Mouse (Mus musculus): ENCODE results near the gene Foxred2. TPM values are rescaled to one million over a fixed set of nuclear protein-coding genes. Genes with fewer than 3 reads are reported as not detected.
A peak's percentile ranks its signal among the peaks of the same experiment; 100 is the strongest.

Foxred2 gene
- polyA plus RNA-seq, 1 experiment from 2014 or later, result 11.8 TPM

DNA sequence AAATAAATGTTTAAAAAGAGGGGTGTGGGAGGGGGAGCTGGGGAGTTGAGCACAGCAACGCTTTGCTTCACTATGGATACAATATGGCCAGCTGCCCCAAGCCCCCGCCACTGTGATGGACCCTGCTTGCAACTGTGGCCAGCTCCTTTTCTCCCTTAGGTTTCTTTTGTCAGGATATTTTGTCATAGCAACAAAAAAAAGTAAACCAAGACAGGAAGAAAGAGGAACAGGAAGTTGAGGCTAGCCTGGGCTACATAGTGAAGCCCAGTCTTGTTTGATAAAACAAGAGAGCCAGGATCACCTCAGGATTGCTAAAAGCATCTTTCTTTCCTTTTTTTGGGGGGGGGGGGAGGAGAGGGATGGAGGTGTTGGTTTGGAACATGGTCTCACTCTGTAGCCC lies 31.3 kb downstream of the Foxred2 start:
- no peak overlapping the region for H3K4me3 ChIP-seq
- no peak overlapping the region for H3K4me2 ChIP-seq
- no peaks in the 10 kb centered on the region for H3K9me3 ChIP-seq
- no peak for ATAC-seq (replicated peaks)
- H3K9ac ChIP-seq, result no peak overlapping the region
- 93% methylated on average over 2 of the region's 2 CpGs for WGBS
- H3K27ac ChIP-seq, result no peak overlapping the region
- peaks cover 24% of the 10 kb centered on the region for H3K4me1 ChIP-seq
- H3K36me3 ChIP-seq (replicated peaks), result peaks cover 23% of the 10 kb centered on the region
- H3K27me3 ChIP-seq (replicated peaks), result no peaks in the 10 kb centered on the region

DNA sequence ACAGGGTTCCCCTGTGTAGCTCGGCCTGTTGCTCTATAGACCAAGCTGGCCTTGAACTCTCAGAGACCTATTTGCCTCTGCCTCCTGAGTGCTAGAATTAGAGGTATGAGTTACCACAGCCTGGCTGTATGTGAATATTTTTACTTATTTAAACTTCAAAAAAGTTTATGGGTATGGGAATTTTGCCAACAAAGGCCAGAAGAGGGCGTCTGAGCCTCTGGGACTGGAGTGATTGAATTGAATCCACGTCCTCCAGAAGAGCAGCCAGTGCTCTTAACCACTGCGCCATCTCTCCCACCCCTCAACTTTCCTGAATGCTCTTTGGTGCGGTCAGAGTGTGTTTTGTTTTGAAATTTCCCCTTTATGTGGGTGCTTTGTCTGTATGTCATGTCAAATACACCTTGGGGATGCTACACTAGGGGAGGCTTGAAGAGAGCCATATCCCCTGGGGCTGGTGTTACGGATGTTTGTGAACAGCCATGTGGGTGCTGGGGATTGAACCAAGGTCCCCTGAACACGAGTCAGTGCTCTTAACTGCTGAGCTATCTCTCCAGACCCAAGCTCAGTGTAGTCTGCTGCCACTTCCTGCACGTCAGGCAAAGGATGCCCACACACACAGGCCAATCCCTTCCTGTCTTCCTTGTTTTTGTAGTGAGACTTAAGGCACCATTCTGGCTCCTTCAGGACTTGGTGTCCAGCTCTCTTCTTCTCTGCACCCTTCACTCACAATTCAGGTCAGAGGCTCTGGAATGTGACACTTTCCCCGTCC lies 33.1 kb downstream of the Foxred2 start:
- Histone ChIP-seq H3K27ac (no peak overlapping the region), H3K4me2 (no peak overlapping the region), H3K9me3 (no peaks in the 10 kb centered on the region), H3K27me3 (replicated peaks) (no peaks in the 10 kb centered on the region), H3K9ac (no peak overlapping the region), H3K4me1 (peaks cover 14% of the 10 kb centered on the region), H3K36me3 (replicated peaks) (peaks cover 23% of the 10 kb centered on the region), H3K4me3 (no peak overlapping the region)
- WGBS, result 75% methylated on average over 9 of the region's 9 CpGs
- ATAC-seq (replicated peaks), result no peak

DNA sequence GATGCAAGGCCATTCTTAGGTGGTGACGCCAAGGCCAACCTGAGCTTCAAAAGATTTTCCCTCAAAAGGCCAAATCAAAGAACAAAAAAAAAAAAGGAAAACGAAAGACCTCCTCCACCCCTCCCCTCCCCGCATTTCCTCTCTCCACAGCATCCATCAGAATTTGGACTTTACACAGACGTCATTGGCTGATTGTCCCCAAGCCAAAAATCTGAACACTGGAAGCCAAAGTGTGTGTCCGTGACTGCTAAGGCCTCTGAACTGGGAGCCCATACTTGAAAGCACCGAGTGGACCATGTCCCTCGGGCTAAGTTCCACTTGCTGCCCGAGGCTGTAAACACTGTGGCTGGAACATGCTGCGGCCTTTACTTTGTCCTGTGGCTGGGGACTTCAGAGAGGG lies 33.8 kb downstream of the Foxred2 start:
- H3K27me3 ChIP-seq (replicated peaks), result no peaks in the 10 kb centered on the region
- H3K4me3 ChIP-seq, result no peak overlapping the region
- no peak overlapping the region for H3K27ac ChIP-seq
- 89% methylated on average over 9 of the region's 9 CpGs for WGBS
- peaks cover 23% of the 10 kb centered on the region for H3K36me3 ChIP-seq (replicated peaks)
- H3K9me3 ChIP-seq, result no peaks in the 10 kb centered on the region
- no peak overlapping the region for H3K9ac ChIP-seq
- H3K4me1 ChIP-seq, result peaks cover 9% of the 10 kb centered on the region
- H3K4me2 ChIP-seq, result no peak overlapping the region
- ATAC-seq (replicated peaks), result no peak

DNA sequence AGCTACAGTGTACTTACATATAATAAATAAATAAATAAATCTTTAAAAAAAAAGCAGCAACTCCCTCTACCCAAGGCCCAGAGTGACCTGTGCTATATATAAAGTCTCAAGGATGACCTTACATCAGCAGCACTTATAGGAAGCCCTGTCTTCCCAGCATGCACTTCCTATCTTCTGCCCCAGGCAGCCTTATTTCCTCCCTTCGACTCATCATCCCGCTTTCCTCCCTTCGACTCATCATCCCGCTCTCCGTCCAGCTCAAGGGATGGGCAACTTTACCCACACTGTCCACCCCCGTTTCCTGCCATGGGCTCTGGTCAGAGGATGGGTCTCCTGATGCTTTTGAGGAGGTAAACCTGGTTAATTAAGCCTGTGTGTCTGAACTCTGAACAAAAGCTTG lies 34.9 kb downstream of the Foxred2 start:
- Histone ChIP-seq H3K4me3 (no peak overlapping the region), H3K27ac (no peak overlapping the region), H3K9me3 (no peaks in the 10 kb centered on the region), H3K27me3 (replicated peaks) (no peaks in the 10 kb centered on the region), H3K4me1 (no peaks in the 10 kb centered on the region), H3K36me3 (replicated peaks) (peaks cover 23% of the 10 kb centered on the region), H3K9ac (no peak overlapping the region), H3K4me2 (no peak overlapping the region)
- no peak for ATAC-seq (replicated peaks)
- 85% methylated on average over 6 of the region's 6 CpGs for WGBS

DNA sequence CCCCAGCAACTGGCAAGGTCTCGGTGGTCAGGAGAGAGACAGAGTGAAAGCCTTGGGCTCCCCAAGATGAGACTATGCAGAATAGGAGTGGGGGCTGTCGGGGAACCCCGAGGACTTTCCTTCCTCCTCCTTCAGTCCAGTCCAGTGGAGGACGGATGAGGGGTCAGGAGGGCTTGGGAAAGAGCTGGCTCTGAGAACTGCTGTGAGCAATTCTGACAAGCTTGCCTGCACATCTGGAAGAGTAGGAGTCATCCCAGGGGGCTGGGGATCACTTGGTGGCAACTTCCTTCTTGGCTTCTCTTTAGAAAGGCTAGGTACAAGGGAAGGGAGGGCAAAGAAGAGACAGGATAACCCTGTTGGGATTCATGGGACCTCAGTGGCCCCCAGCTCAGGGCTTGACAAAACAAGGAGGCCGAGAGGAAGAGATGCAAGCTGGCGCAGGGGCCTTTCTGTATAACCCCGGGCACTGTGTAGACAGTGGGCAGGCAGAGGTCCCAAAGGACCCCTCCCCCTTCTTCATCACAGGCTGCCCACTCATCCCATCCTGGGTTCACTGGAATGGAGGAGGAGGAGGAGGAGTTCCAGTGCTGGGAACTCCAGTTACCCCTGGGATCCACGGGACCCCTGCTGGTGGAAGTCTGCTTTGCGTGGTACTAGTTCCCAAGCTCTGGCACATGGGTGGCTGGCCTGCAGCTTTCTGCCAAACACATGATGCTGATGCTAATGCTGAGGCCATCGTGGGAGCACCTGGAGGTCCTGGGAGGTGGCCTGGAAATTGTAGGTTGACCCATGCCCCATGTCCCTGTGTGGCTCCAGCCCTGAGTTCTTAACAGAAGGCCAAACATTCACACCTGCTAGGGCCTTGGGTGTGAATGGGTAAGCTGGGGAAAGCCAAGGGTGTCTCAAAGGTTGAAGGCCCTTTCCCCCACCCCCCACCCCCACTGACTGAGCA lies 35.7 kb downstream of the Foxred2 start:
- H3K9me3 ChIP-seq, result no peaks in the 10 kb centered on the region
- H3K9ac ChIP-seq, result no peak overlapping the region
- H3K27ac ChIP-seq, result no peak overlapping the region
- no peak overlapping the region for H3K4me3 ChIP-seq
- H3K4me2 ChIP-seq, result no peak overlapping the region
- H3K4me1 ChIP-seq, result no peaks in the 10 kb centered on the region
- H3K36me3 ChIP-seq (replicated peaks), result peaks cover 27% of the 10 kb centered on the region
- 85% methylated on average over 10 of the region's 10 CpGs for WGBS
- H3K27me3 ChIP-seq (replicated peaks), result no peaks in the 10 kb centered on the region
- no peak for ATAC-seq (replicated peaks)

DNA sequence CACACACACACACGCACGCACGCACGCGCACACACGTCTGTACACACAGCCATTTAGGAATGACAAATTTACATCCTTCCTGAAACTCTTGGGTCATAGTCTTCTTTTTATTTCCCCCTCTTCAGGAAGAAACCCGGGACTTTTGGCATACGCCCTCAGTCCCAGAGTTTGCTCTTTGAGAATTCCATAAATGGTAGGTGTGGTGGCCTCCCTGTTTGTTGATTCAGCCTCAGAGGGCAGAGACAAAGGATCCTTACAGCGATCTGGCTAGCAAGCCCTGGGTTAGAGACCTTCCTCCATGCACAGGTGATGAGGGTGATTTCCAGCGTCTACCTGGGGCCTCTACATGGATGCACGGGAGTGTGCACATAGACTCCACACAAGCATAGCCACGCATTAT lies 37.1 kb downstream of the Foxred2 start:
- Histone ChIP-seq H3K9ac (no peak overlapping the region), H3K4me3 (no peak overlapping the region), H3K4me1 (no peaks in the 10 kb centered on the region), H3K9me3 (no peaks in the 10 kb centered on the region), H3K27me3 (replicated peaks) (no peaks in the 10 kb centered on the region), H3K4me2 (no peak overlapping the region), H3K27ac (peak overlapping the region; percentile 13; the same call in 1 of the 2 replicates), H3K36me3 (replicated peaks) (peaks cover 33% of the 10 kb centered on the region)
- no peak for ATAC-seq (replicated peaks)
- 89% methylated on average over 12 of the region's 12 CpGs for WGBS

DNA sequence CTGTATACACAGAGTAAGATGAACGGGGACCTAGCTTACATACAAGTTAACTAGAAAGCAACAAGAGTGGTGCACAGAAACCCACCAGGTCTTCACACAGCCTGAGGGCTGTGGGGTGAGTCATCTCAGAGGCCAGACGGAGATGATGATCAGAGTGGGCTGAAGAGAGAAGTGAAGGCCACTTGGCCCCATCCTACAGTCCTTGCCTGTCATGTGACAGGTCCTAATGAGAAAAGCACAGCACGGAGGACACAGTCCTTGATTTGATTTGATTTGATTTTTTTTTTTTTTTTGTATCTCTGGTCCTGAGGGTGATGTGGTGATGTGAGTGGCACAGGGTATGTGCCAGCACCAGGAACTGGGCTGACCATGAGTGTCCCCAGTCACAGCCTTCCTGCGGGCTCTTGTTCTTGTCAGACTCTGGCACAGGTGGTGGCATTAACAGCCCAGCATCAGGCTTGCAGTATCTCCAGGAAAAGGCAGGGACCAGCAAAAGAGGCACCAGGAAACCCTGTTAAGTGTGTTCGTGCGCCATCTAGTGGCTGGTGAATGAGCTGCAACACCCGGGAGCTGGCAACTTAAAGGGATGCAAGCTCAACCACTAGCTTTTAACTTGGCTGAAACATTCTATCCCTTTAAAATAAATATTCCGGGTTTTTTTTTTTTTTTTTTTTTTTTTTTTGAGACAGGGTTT lies 39.5 kb downstream of the Foxred2 start:
- H3K27me3 ChIP-seq (replicated peaks), result no peaks in the 10 kb centered on the region
- 41% methylated on average over 8 of the region's 8 CpGs for WGBS
- no peaks in the 10 kb centered on the region for H3K9me3 ChIP-seq
- H3K27ac ChIP-seq, result no peak overlapping the region
- H3K9ac ChIP-seq, result no peak overlapping the region
- ATAC-seq (replicated peaks), result peak; percentile 54
- no peaks in the 10 kb centered on the region for H3K4me1 ChIP-seq
- H3K4me2 ChIP-seq, result no peak overlapping the region
- peaks cover 20% of the 10 kb centered on the region for H3K36me3 ChIP-seq (replicated peaks)
- no peak overlapping the region for H3K4me3 ChIP-seq

DNA sequence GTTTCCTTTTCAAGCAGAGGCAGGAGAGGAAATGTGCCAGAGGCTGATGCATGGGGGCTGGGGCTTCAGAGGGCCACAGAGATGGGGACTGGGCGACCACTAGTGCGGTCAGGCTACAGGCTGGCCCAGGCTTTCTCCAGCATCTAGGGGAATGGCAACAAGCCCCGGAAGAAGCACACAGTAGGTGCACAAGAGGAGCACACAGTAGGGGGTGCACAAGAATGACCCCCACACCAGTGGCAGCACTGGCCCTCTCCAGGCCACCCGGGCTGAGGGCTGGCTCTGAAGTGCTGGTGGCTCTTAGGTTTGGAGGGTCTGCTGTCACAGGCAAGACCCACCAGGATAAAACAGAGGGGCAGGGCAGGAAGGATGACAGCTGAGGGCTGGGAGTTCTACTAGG lies 41.2 kb downstream of the Foxred2 start:
- H3K9ac ChIP-seq, result no peak overlapping the region
- no peak overlapping the region for H3K4me3 ChIP-seq
- WGBS, result 94% methylated on average over 4 of the region's 4 CpGs
- H3K9me3 ChIP-seq, result no peaks in the 10 kb centered on the region
- peaks cover 12% of the 10 kb centered on the region; the same call in 1 of the 2 replicates for H3K36me3 ChIP-seq (replicated peaks)
- H3K4me2 ChIP-seq, result no peak overlapping the region
- H3K4me1 ChIP-seq, result no peaks in the 10 kb centered on the region
- H3K27me3 ChIP-seq (replicated peaks), result no peaks in the 10 kb centered on the region
- H3K27ac ChIP-seq, result no peak overlapping the region
- no peak for ATAC-seq (replicated peaks)

DNA sequence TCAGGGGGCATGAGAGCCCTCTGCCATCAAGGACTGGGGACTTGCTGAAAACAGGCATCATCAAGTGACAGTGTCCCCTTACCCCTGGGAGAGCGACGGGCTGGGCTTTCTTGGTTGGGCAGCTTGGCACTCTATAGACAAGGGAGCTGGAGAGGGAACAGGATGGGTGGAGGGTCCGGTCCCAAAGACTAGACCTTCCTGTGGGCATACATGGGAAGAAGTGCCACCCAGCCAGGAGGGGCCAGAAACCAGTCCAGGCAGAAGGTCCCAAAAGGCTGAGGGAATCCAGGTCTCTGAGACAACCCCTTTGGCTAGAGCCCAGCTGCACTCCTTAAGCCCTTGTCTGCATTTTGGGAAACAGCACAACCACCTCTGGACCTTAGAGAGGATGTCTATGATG lies 42.0 kb downstream of the Foxred2 start:
- H3K4me1 ChIP-seq, result no peaks in the 10 kb centered on the region
- WGBS, result 97% methylated on average over 3 of the region's 3 CpGs
- peaks cover 12% of the 10 kb centered on the region; the same call in 1 of the 2 replicates for H3K36me3 ChIP-seq (replicated peaks)
- no peaks in the 10 kb centered on the region for H3K27me3 ChIP-seq (replicated peaks)
- H3K9me3 ChIP-seq, result no peaks in the 10 kb centered on the region
- H3K27ac ChIP-seq, result no peak overlapping the region
- no peak overlapping the region for H3K4me2 ChIP-seq
- no peak overlapping the region for H3K9ac ChIP-seq
- no peak for ATAC-seq (replicated peaks)
- no peak overlapping the region for H3K4me3 ChIP-seq

DNA sequence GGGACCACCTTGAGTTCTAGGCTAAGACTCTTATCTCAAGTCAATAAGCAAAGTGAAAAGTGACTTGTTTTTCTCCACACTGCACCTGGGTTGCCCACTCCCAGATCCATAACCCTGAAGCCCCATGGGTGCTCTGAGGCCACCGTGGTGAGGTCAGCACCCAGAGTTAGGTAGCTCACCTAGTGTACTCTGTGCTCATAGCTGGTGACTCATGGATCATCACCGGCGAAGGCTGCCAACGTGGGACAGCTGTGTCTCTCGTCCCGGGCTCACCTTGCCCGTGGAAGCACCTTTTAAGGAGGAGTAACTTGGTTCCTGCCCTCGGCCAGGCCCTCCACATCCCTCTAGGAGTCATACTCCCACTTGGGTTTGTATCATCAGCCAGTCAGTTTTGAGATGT lies 43.5 kb downstream of the Foxred2 start:
- H3K4me1 ChIP-seq, result no peaks in the 10 kb centered on the region
- H3K4me3 ChIP-seq, result no peak overlapping the region
- no peak overlapping the region for H3K4me2 ChIP-seq
- ATAC-seq (replicated peaks), result no peak
- H3K27ac ChIP-seq, result no peak overlapping the region
- H3K9me3 ChIP-seq, result no peaks in the 10 kb centered on the region
- WGBS, result 89% methylated on average over 8 of the region's 8 CpGs
- H3K27me3 ChIP-seq (replicated peaks), result no peaks in the 10 kb centered on the region
- H3K9ac ChIP-seq, result no peak overlapping the region
- H3K36me3 ChIP-seq (replicated peaks), result peaks cover 12% of the 10 kb centered on the region; the same call in 1 of the 2 replicates

DNA sequence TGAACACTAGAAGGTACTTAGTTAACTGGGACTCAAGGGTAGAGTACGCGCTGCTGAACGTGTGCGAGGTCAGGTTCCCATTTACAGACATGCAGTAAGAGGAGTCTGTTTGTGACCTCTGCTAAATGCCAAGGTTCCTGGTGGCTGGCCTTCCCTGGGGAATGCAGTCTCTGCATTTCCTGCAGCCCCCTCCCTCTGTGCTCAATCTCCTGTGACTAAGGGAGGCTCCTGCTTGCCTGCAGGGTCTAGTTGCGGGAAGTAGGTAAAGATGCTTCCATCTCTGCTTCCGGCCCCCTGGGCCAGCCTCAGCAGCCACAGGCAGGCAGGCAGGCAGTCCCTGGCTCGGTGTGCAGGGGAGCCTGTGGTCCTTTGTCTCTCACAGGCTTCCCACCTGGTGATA lies 43.9 kb downstream of the Foxred2 start:
- 63% methylated on average over 7 of the region's 7 CpGs for WGBS
- ATAC-seq (replicated peaks), result no peak
- peaks cover 12% of the 10 kb centered on the region; the same call in 1 of the 2 replicates for H3K36me3 ChIP-seq (replicated peaks)

DNA sequence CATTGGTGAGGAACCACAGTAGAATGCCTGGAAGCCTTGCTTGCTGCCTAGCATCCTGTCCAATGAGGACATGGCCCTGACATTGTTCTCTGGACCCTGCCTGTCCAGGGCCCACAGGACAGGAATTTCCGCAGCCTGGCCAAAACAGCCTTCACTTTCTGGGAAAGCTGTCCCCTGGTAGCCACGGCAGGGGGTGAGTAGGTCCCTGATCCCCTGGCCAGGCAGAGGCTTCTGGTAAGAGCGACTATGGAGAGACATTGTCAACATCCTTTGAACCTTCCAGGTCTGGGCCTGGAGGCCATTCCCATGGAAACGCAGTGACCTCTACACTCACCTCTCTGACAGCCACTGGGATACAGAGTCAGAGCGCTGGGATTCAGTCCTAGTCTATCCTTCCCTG lies 44.5 kb downstream of the Foxred2 start:
- Histone ChIP-seq H3K9ac (no peak overlapping the region), H3K4me1 (no peaks in the 10 kb centered on the region), H3K4me2 (no peak overlapping the region), H3K36me3 (replicated peaks) (peaks cover 12% of the 10 kb centered on the region; the same call in 1 of the 2 replicates), H3K9me3 (no peaks in the 10 kb centered on the region), H3K27ac (no peak overlapping the region), H3K4me3 (no peak overlapping the region), H3K27me3 (replicated peaks) (no peaks in the 10 kb centered on the region)
- 50% methylated on average over 5 of the region's 5 CpGs for WGBS
- ATAC-seq (replicated peaks), result no peak

More for the DNA sequence above, 43.9 kb downstream of the Foxred2 start:
- Histone ChIP-seq H3K4me2 (no peak overlapping the region), H3K27ac (no peak overlapping the region), H3K9ac (no peak overlapping the region), H3K4me3 (no peak overlapping the region), H3K4me1 (no peaks in the 10 kb centered on the region), H3K9me3 (no peaks in the 10 kb centered on the region), H3K27me3 (replicated peaks) (no peaks in the 10 kb centered on the region)

Data from midbrain, embryonic 15.5 days (tissue).